Mouse (Mus musculus): ENCODE measurements around the gene Bean1. TPM values are rescaled to one million over a fixed set of nuclear protein-coding genes. Genes with fewer than 3 reads are reported as not detected.

Bean1 gene
- total and polyA plus RNA-seq, 2 experiments from 2014 or later: 9.2 to 32.5 TPM

DNA sequence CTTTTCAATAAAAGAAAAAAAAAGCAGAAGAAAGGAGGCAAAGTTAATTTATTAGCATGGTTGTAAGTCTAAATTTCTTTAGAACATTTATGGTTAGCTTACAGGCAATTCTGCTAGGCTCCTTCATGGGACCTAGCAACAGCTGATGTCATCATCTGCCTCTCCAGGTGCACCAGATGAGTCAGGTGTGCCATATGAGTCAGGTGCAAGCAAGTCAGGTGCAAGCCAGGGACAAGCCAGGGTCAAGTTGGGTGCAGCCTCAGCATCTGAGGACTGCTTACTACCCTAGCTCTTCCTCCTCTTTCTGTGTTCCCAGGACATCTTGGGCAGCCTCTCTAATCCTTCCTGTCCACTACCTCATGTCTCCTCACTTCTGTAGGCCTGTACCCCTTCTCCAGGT lies 98.1 kb downstream of the Bean1 start:
- TF ChIP-seq CTCF (IDR thresholded peaks at IDR 0.05; ENCODE audit: low read depth): no peak
- DNase-seq (ENCODE audit: low spot score) (no peak), ATAC-seq (no peak)
- no peaks in the 10 kb centered on the region for H3K27me3 ChIP-seq (ENCODE audit: insufficient read depth, low read length)
- H3K4me1 ChIP-seq (ENCODE audit: insufficient read depth, low read length): no peaks in the 10 kb centered on the region
- H3K4me3 ChIP-seq (ENCODE audit: low read length): no peak overlapping the region
- H3K36me3 ChIP-seq (ENCODE audit: insufficient read depth, low read length): no peaks in the 10 kb centered on the region
- no peaks in the 10 kb centered on the region for H3K9me3 ChIP-seq (ENCODE audit: low read length)
- no peak overlapping the region for H3K27ac ChIP-seq
- no peak overlapping the region for H3K4me2 ChIP-seq (ENCODE audit: low read depth, low read length)
- no peak overlapping the region for H3K9ac ChIP-seq (replicated peaks; ENCODE audit: low read length)

Other genes starting within 250 kb of the Bean1 start
- gene Cdh5, start 68.8 kb upstream of the Bean1 start, total RNA-seq (2014; rRNA removed): 18.3 and 19.7 TPM in 2 replicates
- 8.4 and 8.9 TPM in 2 replicates for gene Cdh5, start 68.8 kb upstream of the Bean1 start, polyA plus RNA-seq (2015; fragmentation: Nextera tagmentation; extraction: Ambion mirVana)
- gene Tk2, start 78.1 kb downstream of the Bean1 start, total RNA-seq (2014; rRNA removed): 46.7 and 50.9 TPM in 2 replicates
- 44.4 and 45.1 TPM in 2 replicates for gene Tk2, start 78.1 kb downstream of the Bean1 start, polyA plus RNA-seq (2015; fragmentation: Nextera tagmentation; extraction: Ambion mirVana)
- gene Cklf, start 80.4 kb downstream of the Bean1 start, total RNA-seq (2014; rRNA removed): 31.6 and 33.6 TPM in 2 replicates
- gene Cklf, start 80.4 kb downstream of the Bean1 start, polyA plus RNA-seq (2015; fragmentation: Nextera tagmentation; extraction: Ambion mirVana): 34.1 and 34.3 TPM in 2 replicates
- 1.2 TPM in 1 of 2 replicates, not detected in the other for gene Cmtm2a, start 122.7 kb downstream of the Bean1 start, total RNA-seq (2014; rRNA removed)
- gene Cmtm2a, start 122.7 kb downstream of the Bean1 start, polyA plus RNA-seq (2015; fragmentation: Nextera tagmentation; extraction: Ambion mirVana): not detected in 2 replicates
- gene Gm45711, start 139.6 kb downstream of the Bean1 start, total RNA-seq (2014; rRNA removed): not detected in 2 replicates
- not detected in 2 replicates for gene Gm45711, start 139.6 kb downstream of the Bean1 start, polyA plus RNA-seq (2015; fragmentation: Nextera tagmentation; extraction: Ambion mirVana)
- gene Cmtm1, start 139.7 kb downstream of the Bean1 start, total RNA-seq (2014; rRNA removed): not detected in 2 replicates
- gene Cmtm1, start 139.7 kb downstream of the Bean1 start, polyA plus RNA-seq (2015; fragmentation: Nextera tagmentation; extraction: Ambion mirVana): not detected in 2 replicates
- not detected in 2 replicates for gene Gm11020, start 151.1 kb downstream of the Bean1 start, total RNA-seq (2014; rRNA removed)
- not detected in 2 replicates for gene Gm11020, start 151.1 kb downstream of the Bean1 start, polyA plus RNA-seq (2015; fragmentation: Nextera tagmentation; extraction: Ambion mirVana)
- not detected in 2 replicates for gene Cmtm2b, start 151.8 kb downstream of the Bean1 start, total RNA-seq (2014; rRNA removed)
- not detected in 2 replicates for gene Cmtm2b, start 151.8 kb downstream of the Bean1 start, polyA plus RNA-seq (2015; fragmentation: Nextera tagmentation; extraction: Ambion mirVana)
- gene Cmtm3, start 169.0 kb downstream of the Bean1 start, total RNA-seq (2014; rRNA removed): 23.1 and 27.2 TPM in 2 replicates
- 41.9 and 42.6 TPM in 2 replicates for gene Cmtm3, start 169.0 kb downstream of the Bean1 start, polyA plus RNA-seq (2015; fragmentation: Nextera tagmentation; extraction: Ambion mirVana)
- 38.4 and 40.5 TPM in 2 replicates for gene Cmtm4, start 225.4 kb downstream of the Bean1 start, total RNA-seq (2014; rRNA removed)
- 2.7 and 2.9 TPM in 2 replicates for gene Cmtm4, start 225.4 kb downstream of the Bean1 start, polyA plus RNA-seq (2015; fragmentation: Nextera tagmentation; extraction: Ambion mirVana)